7 mouse cellular contexts compared by ENCODE assay signal in genomic region chr13:108127130-108127529, GRCm38 (mm10). TPM values are rescaled to one million over a fixed set of nuclear protein-coding genes. Genes with fewer than 3 reads are reported as not detected.
A peak's percentile ranks its signal among the peaks of the same experiment; 100 is the strongest.
DNase-seq lines count a peak whose midpoint lies in the region; ATAC-seq and TF ChIP-seq lines count a peak whose summit lies in the region.

No protein-coding gene starts in this region.

- peak; percentile 71 for TF ChIP-seq CTCF in lung, postnatal 0 days (IDR thresholded peaks at IDR 0.05)

- no peak for ATAC-seq in hindbrain, embryonic 14.5 days (ENCODE audit: low FRiP score)
- no peak for ATAC-seq in hindbrain, embryonic 12.5 days (ENCODE audit: low FRiP score)
- no peak for ATAC-seq in lung, postnatal 0 days

- no peak overlapping the region for H3K4me3 ChIP-seq in hindbrain, embryonic 14.5 days (replicated peaks; ENCODE audit: low read length)
- no peak overlapping the region for H3K4me3 ChIP-seq in hindbrain, embryonic 12.5 days
- H3K4me3 ChIP-seq in ES-E14 (ENCODE audit: insufficient read depth in 1 of 2, low read depth in 1 of 2, low read length in 2 of 2, poor library complexity in 1 of 2, severe bottlenecking in 1 of 2), result no peak overlapping the region
- no peak overlapping the region for H3K4me3 ChIP-seq in lung, postnatal 0 days (ENCODE audit: low read depth, low read length)

- H3K27ac ChIP-seq in hindbrain, embryonic 14.5 days, result no peak overlapping the region
- H3K27ac ChIP-seq in hindbrain, embryonic 12.5 days, result no peak overlapping the region
- H3K27ac ChIP-seq in ES-E14 (ENCODE audit: insufficient read depth, low read depth, low read length, poor library complexity, severe bottlenecking), result no peak overlapping the region
- H3K27ac ChIP-seq in lung, postnatal 0 days (ENCODE audit: low read length), result no peak overlapping the region

- H3K9me3 ChIP-seq in hindbrain, embryonic 14.5 days (ENCODE audit: control insufficient read depth, low read length), result no peaks in the 10 kb centered on the region
- no peaks in the 10 kb centered on the region for H3K9me3 ChIP-seq in hindbrain, embryonic 12.5 days (replicated peaks)
- no peaks in the 10 kb centered on the region for H3K9me3 ChIP-seq in ES-E14 (ENCODE audit: control insufficient read depth, insufficient read depth, low read depth, low read length)
- no peaks in the 10 kb centered on the region for H3K9me3 ChIP-seq in lung, postnatal 0 days (ENCODE audit: low read length)

- no peak overlapping the region for H3K9ac ChIP-seq in hindbrain, embryonic 14.5 days
- H3K9ac ChIP-seq in hindbrain, embryonic 12.5 days, result no peak overlapping the region
- no peak overlapping the region for H3K9ac ChIP-seq in ES-E14 (ENCODE audit: insufficient read depth, low read depth, low read length, poor library complexity, severe bottlenecking)
- no peak overlapping the region for H3K9ac ChIP-seq in lung, postnatal 0 days (replicated peaks; ENCODE audit: low read depth)

- no peak overlapping the region for H3K4me2 ChIP-seq in hindbrain, embryonic 14.5 days (replicated peaks)
- H3K4me2 ChIP-seq in hindbrain, embryonic 12.5 days (replicated peaks), result no peak overlapping the region
- no peak overlapping the region for H3K4me2 ChIP-seq in lung, postnatal 0 days (replicated peaks; ENCODE audit: low read depth, low read length)

- no peak for TF ChIP-seq EP300 in lung, postnatal 0 days (IDR thresholded peaks at IDR 0.05)

- in situ Hi-C loops in ES-E14 (cut with MboI; ENCODE audit: low sequenced_read_pairs in 2 of 2, unreplicated experiment in 2 of 2), result no loop called here

- WGBS in hindbrain, embryonic 14.5 days, result 8% methylated on average over 1 of the region's 1 CpGs
- WGBS in hindbrain, embryonic 12.5 days, result 0% methylated on average over 1 of the region's 1 CpGs
- WGBS in lung, postnatal 0 days, result 18% methylated on average over 1 of the region's 1 CpGs

- H3K27me3 ChIP-seq in hindbrain, embryonic 14.5 days (ENCODE audit: control insufficient read depth, insufficient read depth, low read length), result no peaks in the 10 kb centered on the region
- no peaks in the 10 kb centered on the region for H3K27me3 ChIP-seq in hindbrain, embryonic 12.5 days
- no peaks in the 10 kb centered on the region for H3K27me3 ChIP-seq in lung, postnatal 0 days (replicated peaks; ENCODE audit: insufficient read depth, low read length)

- peaks cover 11% of the 10 kb centered on the region for H3K4me1 ChIP-seq in hindbrain, embryonic 14.5 days (replicated peaks; ENCODE audit: control insufficient read depth, insufficient read depth, low read length)
- peaks cover 10% of the 10 kb centered on the region for H3K4me1 ChIP-seq in hindbrain, embryonic 12.5 days
- no peaks in the 10 kb centered on the region for H3K4me1 ChIP-seq in ES-E14 (ENCODE audit: control insufficient read depth in 2 of 2, insufficient read depth in 2 of 2, low read length in 2 of 2, poor library complexity in 1 of 2)
- no peaks in the 10 kb centered on the region for H3K4me1 ChIP-seq in lung, postnatal 0 days (ENCODE audit: insufficient read depth, low read depth, low read length)

- peak; percentile 61 for DNase-seq in hindbrain, embryonic 14.5 days (ENCODE audit: low spot score)
- DNase-seq in B cell, adult 2 months, result peak; percentile 58 to 59
- DNase-seq in ES-E14 (ENCODE audit: low read depth, low spot score), result peak; percentile 26
- DNase-seq in embryo, embryonic 10 days (ENCODE audit: low spot score), result peak; percentile 78
- DNase-seq in lung, postnatal 0 days (ENCODE audit: low spot score), result peak; percentile 27
- DNase-seq in thymus, postnatal 25 days, result peak; percentile 52

- H3K36me3 ChIP-seq in hindbrain, embryonic 14.5 days (replicated peaks; ENCODE audit: control insufficient read depth, insufficient read depth), result no peaks in the 10 kb centered on the region
- H3K36me3 ChIP-seq in hindbrain, embryonic 12.5 days, result no peaks in the 10 kb centered on the region
- H3K36me3 ChIP-seq in ES-E14 (ENCODE audit: control insufficient read depth, insufficient read depth, low read length, poor library complexity, severe bottlenecking), result no peaks in the 10 kb centered on the region
- no peaks in the 10 kb centered on the region for H3K36me3 ChIP-seq in lung, postnatal 0 days (ENCODE audit: insufficient read depth, low read length)

TF ChIP-seq in ES-E14, 5 proteins besides CTCF, POLR2A, EP300 and RAD21:
- no peak for TF ChIP-seq HCFC1 (IDR thresholded peaks at IDR 0.05; ENCODE audit: borderline replicate concordance, insufficient read depth, low read length)
- TF ChIP-seq ZC3H11A (IDR thresholded peaks at IDR 0.05; ENCODE audit: borderline replicate concordance, low read depth, low read length), result 0 out of 2 replicates have a peak, but pooled peaks have one; percentile 17
- TF ChIP-seq CHD2 (IDR thresholded peaks at IDR 0.05; ENCODE audit: low read depth, low read length), result no peak
- TF ChIP-seq ZNF384 (IDR thresholded peaks at IDR 0.05; ENCODE audit: low read depth, low read length), result peak; percentile 27; the same call in 1 of the 2 replicates
- no peak for TF ChIP-seq MAFK (IDR thresholded peaks at IDR 0.05; ENCODE audit: insufficient read depth, low read depth, low read length)

RNA-seq across cellular contexts. Expression of gene Ndufaf2, which starts 31.3 kb away (rescaled TPM):
- 68.5 and 70.5 TPM in 2 replicates for polyA plus RNA-seq in hindbrain, embryonic 14.5 days (2014; fragmentation: Nextera tagmentation; extraction: Ambion mirVana)
- polyA plus RNA-seq in hindbrain, embryonic 12.5 days (2016; fragmentation: Nextera tagmentation; extraction: Ambion mirVana), result 69.3 and 75.7 TPM in 2 replicates
- total RNA-seq in ES-E14 (2012; rRNA removed), result 31.6 and 41.1 TPM in 2 replicates
- polyA plus RNA-seq in lung, postnatal 0 days (2015; fragmentation: Nextera tagmentation; extraction: Ambion mirVana), result 35.7 and 37.2 TPM in 2 replicates

RNA-seq across cellular contexts. Expression of gene Ercc8, which starts 31.4 kb away (rescaled TPM):
- polyA plus RNA-seq in hindbrain, embryonic 14.5 days (2014; fragmentation: Nextera tagmentation; extraction: Ambion mirVana), result 30.8 and 31.5 TPM in 2 replicates
- 21.0 and 21.5 TPM in 2 replicates for polyA plus RNA-seq in hindbrain, embryonic 12.5 days (2016; fragmentation: Nextera tagmentation; extraction: Ambion mirVana)
- 17.3 and 18.3 TPM in 2 replicates for total RNA-seq in ES-E14 (2012; rRNA removed)
- polyA plus RNA-seq in lung, postnatal 0 days (2015; fragmentation: Nextera tagmentation; extraction: Ambion mirVana), result 8.3 and 9.0 TPM in 2 replicates

Comparison
In these comparisons a context has a peak if more than half of its experiments do, and no peak if none do; other contexts are left out.
1. DNase-seq: peak in every context shown above with its lines; median percentile 78 in embryo, embryonic 10 days; 61 in hindbrain, embryonic 14.5 days; 58 in B cell, adult 2 months; 52 in thymus, postnatal 25 days; 27 in lung, postnatal 0 days; 26 in ES-E14.